Mouse (Mus musculus): Measurements from ENCODE around the gene Sh2d7. TPM values are rescaled to one million over a fixed set of nuclear protein-coding genes. Genes with fewer than 3 reads are reported as not detected.

The Sh2d7 gene
- polyA plus RNA-seq, 1 experiment from 2014 or later = not detected

DNA sequence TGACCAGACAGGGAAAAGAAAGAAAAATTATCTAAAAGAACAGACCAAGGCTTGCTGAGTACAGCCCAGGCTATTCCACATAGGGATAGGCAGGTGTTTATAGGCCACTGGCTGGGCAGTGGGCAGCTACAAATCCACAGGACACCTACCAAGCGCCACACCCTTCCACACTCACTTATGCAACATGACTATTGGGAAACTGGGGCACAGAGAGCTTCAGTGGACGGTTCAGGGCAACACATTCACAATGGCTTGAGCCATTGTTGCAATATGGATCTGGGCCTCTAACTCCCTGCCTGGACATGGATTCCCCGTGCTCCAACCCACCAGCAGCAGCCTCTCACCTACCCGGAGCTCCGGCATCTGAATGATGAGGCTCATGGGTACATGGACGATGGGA lies 10.6 kb downstream of the Sh2d7 start:
- no peaks in the 10 kb centered on the region for H3K9me3 ChIP-seq (ENCODE audit: control insufficient read depth, low read length)
- no peaks in the 10 kb centered on the region for H3K4me1 ChIP-seq (ENCODE audit: control insufficient read depth, insufficient read depth, low read length)
- 90% methylated on average over 6 of the region's 6 CpGs for WGBS
- DNase-seq (no peak), ATAC-seq (ENCODE audit: low FRiP score, low TSS enrichment) (no peak)
- no peak overlapping the region for H3K27ac ChIP-seq (replicated peaks; ENCODE audit: low read depth, low read length)
- H3K4me2 ChIP-seq (ENCODE audit: low read length) = no peak overlapping the region
- no peak overlapping the region for H3K9ac ChIP-seq (replicated peaks; ENCODE audit: low read length)
- H3K4me3 ChIP-seq (replicated peaks; ENCODE audit: low read depth, low read length) = no peak overlapping the region
- 0 out of 2 replicates have a peak, but pooled peaks cover 18% of the 10 kb centered on the region for H3K36me3 ChIP-seq (ENCODE audit: control insufficient read depth, insufficient read depth, low read length)
- H3K27me3 ChIP-seq (ENCODE audit: control insufficient read depth, insufficient read depth, low read length) = no peaks in the 10 kb centered on the region

DNA sequence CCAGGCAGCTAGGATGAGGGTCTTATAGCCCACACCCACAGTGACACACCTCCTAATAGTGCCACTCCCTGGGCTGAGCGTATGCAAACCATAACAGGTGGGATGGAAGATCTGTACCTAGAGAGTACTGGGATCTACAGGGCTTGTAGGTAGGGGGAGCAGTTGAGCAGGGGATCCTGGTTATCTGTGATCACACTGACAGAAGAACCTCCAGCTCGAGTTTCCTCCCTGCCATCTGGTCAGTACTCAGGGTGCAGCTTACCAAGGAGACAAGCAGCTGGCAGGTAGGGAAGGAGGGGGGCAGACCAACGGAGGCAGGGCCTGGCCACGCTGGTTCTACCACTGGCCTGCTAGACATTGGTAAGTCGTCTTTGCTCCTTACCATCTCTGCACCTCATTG lies 13.6 kb downstream of the Sh2d7 start:
- H3K36me3 ChIP-seq (ENCODE audit: control insufficient read depth, insufficient read depth, low read length) = 0 out of 2 replicates have a peak, but pooled peaks cover 5% of the 10 kb centered on the region
- no peak overlapping the region for H3K27ac ChIP-seq (replicated peaks; ENCODE audit: low read depth, low read length)
- H3K9me3 ChIP-seq (ENCODE audit: control insufficient read depth, low read length) = no peaks in the 10 kb centered on the region
- no peak overlapping the region for H3K4me3 ChIP-seq (replicated peaks; ENCODE audit: low read depth, low read length)
- H3K9ac ChIP-seq (replicated peaks; ENCODE audit: low read length) = no peak overlapping the region
- 26% methylated on average over 5 of the region's 5 CpGs for WGBS
- DNase-seq (no peak), ATAC-seq (ENCODE audit: low FRiP score, low TSS enrichment) (no peak)
- H3K4me2 ChIP-seq (ENCODE audit: low read length) = no peak overlapping the region
- H3K27me3 ChIP-seq (ENCODE audit: control insufficient read depth, insufficient read depth, low read length) = no peaks in the 10 kb centered on the region
- no peaks in the 10 kb centered on the region for H3K4me1 ChIP-seq (ENCODE audit: control insufficient read depth, insufficient read depth, low read length)

DNA sequence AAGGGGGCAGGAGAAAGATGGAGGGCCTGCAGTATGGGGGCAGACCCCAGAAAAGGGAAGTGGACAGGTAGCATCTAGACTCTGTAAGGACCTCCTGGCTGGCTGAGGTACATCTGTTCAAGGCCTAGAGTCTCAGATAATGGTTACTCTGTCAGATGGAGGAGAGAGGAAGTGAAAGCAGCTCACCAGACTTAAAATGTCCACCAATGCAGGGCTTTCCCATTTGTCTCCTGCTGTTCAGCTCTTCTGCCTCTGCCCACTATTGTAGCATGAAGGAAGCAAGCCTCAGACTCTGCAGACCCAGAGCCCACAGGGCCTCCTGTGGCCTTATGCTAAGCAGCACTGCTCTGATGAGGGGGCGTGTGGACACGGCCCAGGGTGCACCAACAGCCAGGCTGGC lies 16.3 kb downstream of the Sh2d7 start:
- Histone ChIP-seq H3K9ac (replicated peaks; ENCODE audit: low read length) (no peak overlapping the region), H3K4me1 (ENCODE audit: control insufficient read depth, insufficient read depth, low read length) (no peaks in the 10 kb centered on the region; the same call in 1 of the 2 replicates), H3K27ac (replicated peaks; ENCODE audit: low read depth, low read length) (no peak overlapping the region), H3K36me3 (ENCODE audit: control insufficient read depth, insufficient read depth, low read length) (no peaks in the 10 kb centered on the region), H3K27me3 (ENCODE audit: control insufficient read depth, insufficient read depth, low read length) (no peaks in the 10 kb centered on the region), H3K4me2 (ENCODE audit: low read length) (no peak overlapping the region), H3K9me3 (ENCODE audit: control insufficient read depth, low read length) (no peaks in the 10 kb centered on the region), H3K4me3 (replicated peaks; ENCODE audit: low read depth, low read length) (no peak overlapping the region)
- DNase-seq = no peak
- no peak for ATAC-seq (ENCODE audit: low FRiP score, low TSS enrichment)
- WGBS = 77% methylated on average over 2 of the region's 2 CpGs

DNA sequence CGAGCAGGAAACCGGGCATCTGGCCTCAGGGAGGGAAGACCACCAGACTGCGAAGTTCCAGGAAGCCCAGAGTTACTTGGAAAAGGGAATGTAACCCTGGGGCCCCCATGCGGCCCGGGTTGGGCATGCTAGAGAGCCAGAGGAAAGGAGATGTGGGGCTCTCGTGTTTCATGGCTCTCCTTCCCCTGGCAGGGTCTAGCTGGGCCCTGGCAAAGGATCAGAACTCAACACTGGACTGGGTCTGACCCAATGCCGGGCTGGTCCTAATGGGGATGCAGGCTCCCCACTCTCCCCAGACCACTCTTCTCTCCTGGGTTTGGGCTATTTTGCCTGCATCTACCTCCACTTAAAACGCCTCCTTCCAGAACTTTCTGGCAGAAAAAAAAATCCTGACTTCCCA lies 19.9 kb downstream of the Sh2d7 start:
- no peaks in the 10 kb centered on the region; the same call in 1 of the 2 replicates for H3K4me1 ChIP-seq (ENCODE audit: control insufficient read depth, insufficient read depth, low read length)
- no peaks in the 10 kb centered on the region for H3K27me3 ChIP-seq (ENCODE audit: control insufficient read depth, insufficient read depth, low read length)
- no peak for ATAC-seq (ENCODE audit: low FRiP score, low TSS enrichment)
- WGBS = 73% methylated on average over 8 of the region's 8 CpGs
- H3K9ac ChIP-seq (replicated peaks; ENCODE audit: low read length) = no peak overlapping the region
- H3K27ac ChIP-seq (replicated peaks; ENCODE audit: low read depth, low read length) = no peak overlapping the region
- H3K36me3 ChIP-seq (ENCODE audit: control insufficient read depth, insufficient read depth, low read length) = no peaks in the 10 kb centered on the region
- H3K4me2 ChIP-seq (ENCODE audit: low read length) = no peak overlapping the region
- no peak overlapping the region for H3K4me3 ChIP-seq (replicated peaks; ENCODE audit: low read depth, low read length)
- no peak for DNase-seq
- H3K9me3 ChIP-seq (ENCODE audit: control insufficient read depth, low read length) = no peaks in the 10 kb centered on the region

DNA sequence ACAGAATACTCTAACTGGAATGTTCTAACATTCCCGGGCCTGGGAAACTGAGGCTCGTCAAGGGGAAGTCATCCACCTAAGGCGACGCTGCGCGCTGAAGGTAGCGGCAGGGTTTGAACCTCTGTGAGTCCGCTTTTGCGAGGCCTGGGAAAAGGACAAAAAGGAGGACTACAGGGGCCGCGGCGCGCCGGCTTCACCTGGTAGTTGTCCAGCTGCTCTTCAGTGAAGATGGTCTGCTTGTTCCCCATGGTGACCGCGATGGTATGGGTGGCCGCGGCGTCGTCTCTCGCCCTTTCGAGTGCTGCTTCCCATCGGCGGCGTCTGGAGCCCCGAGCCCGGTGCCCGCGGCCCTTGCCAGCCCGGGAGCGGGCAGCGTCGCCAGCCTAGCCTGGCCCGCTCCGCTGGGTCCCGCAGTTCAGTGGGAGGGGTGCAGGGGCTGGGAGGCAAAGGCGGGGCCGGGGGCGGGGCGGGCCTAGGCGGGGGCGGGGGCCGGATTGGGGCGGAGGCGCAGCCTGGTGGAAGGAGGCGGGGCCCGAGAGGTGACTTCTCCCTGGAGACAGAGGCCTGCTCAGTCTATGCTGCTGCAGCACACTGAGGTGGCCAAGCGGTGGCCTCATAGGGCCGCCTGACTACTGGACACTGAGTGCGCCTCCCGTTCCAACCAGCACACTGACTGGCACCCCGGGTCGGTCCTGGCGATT lies 21.1 kb downstream of the Sh2d7 start, which contains the start of gene Cib2:
Cib2 (minus strand) TSS at position 448 of the 701 bp plus-strand sequence.
- 2% methylated on average over 54 of the region's 54 CpGs for WGBS

DNA sequence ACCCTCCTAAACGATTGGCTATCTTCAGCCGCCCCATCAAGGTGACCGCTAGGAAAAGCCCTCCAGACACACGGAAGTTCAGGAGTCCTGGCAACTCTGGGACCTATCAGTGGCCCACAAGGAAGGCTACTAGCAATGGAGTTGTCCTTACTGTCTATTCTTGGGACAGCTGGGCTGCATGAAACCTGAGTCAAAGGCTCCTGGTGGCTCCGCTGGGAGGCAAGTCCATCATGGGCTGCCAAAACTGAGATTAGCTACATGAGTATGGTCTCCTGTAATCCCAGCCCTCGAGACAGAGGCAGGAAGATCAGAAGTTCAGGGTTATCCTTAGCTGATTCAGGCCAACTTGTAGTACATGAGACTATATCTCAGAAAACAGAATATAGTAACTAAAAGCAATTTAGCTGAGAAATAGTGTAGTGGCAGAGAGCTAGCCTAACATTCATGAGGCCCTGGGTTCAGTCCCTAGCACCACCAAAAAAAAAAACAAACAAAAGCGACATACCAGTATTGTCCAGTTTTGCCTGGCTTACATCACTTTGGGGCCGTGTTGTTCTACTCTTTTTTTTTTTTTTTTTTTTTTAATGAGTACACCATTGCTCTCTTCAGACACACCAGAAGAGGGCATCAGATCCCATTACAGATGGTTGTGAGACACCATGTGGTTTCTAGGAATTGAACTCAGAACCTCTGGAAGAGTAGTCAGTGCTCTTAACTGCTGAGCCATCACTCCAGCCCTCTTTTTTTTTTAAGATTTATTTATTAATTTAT lies 22.2 kb downstream of the Sh2d7 start:
- Histone ChIP-seq H3K4me1 (ENCODE audit: control insufficient read depth, insufficient read depth, low read length) (no peaks in the 10 kb centered on the region; the same call in 1 of the 2 replicates), H3K36me3 (ENCODE audit: control insufficient read depth, insufficient read depth, low read length) (no peaks in the 10 kb centered on the region), H3K27me3 (ENCODE audit: control insufficient read depth, insufficient read depth, low read length) (no peaks in the 10 kb centered on the region), H3K4me3 (replicated peaks; ENCODE audit: low read depth, low read length) (no peak overlapping the region), H3K9ac (replicated peaks; ENCODE audit: low read length) (no peak overlapping the region), H3K27ac (replicated peaks; ENCODE audit: low read depth, low read length) (no peak overlapping the region), H3K4me2 (ENCODE audit: low read length) (no peak overlapping the region), H3K9me3 (ENCODE audit: control insufficient read depth, low read length) (no peaks in the 10 kb centered on the region)
- DNase-seq = no peak
- WGBS = 88% methylated on average over 8 of the region's 8 CpGs
- ATAC-seq (ENCODE audit: low FRiP score, low TSS enrichment) = no peak

More for the DNA sequence above, 21.1 kb downstream of the Sh2d7 start, which contains the start of gene Cib2:
- Histone ChIP-seq H3K36me3 (ENCODE audit: control insufficient read depth, insufficient read depth, low read length) (no peaks in the 10 kb centered on the region), H3K4me2 (ENCODE audit: low read length) (peak within 1 kb of the TSS; percentile 75), H3K27ac (replicated peaks; ENCODE audit: low read depth, low read length) (no peak within 1 kb of the TSS), H3K4me3 (replicated peaks; ENCODE audit: low read depth, low read length) (peak within 1 kb of the TSS; percentile 48), H3K4me1 (ENCODE audit: control insufficient read depth, insufficient read depth, low read length) (no peaks in the 10 kb centered on the region; the same call in 1 of the 2 replicates), H3K27me3 (ENCODE audit: control insufficient read depth, insufficient read depth, low read length) (no peaks in the 10 kb centered on the region), H3K9ac (replicated peaks; ENCODE audit: low read length) (peak within 1 kb of the TSS; percentile 65), H3K9me3 (ENCODE audit: control insufficient read depth, low read length) (no peaks in the 10 kb centered on the region)
- DNase-seq = peak; percentile 87
- peak; percentile 92 for ATAC-seq (ENCODE audit: low FRiP score, low TSS enrichment)

DNA sequence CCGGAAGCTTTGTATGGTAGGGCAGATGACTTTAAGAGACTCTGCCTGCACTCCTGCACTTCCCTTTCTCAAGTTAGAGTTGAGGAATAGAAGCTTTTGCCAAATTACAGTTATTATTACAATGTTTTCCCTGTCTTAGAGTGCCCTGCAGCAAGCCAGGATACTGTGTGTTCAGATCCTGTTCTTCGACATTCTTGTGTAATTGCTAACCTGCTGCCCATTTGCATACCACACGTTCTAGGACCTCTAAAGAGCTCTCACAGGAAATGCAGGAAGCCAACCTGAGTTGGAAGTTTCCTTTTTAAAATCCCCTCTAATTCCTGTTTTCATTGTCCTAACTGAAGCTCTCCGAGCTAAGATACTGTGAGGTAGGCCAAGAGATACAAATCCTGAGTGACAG lies 28.2 kb downstream of the Sh2d7 start:
- Histone ChIP-seq H3K9me3 (ENCODE audit: control insufficient read depth, low read length) (no peaks in the 10 kb centered on the region), H3K27me3 (ENCODE audit: control insufficient read depth, insufficient read depth, low read length) (no peaks in the 10 kb centered on the region), H3K4me1 (ENCODE audit: control insufficient read depth, insufficient read depth, low read length) (no peaks in the 10 kb centered on the region), H3K4me3 (replicated peaks; ENCODE audit: low read depth, low read length) (no peak overlapping the region), H3K9ac (replicated peaks; ENCODE audit: low read length) (no peak overlapping the region), H3K27ac (replicated peaks; ENCODE audit: low read depth, low read length) (no peak overlapping the region), H3K36me3 (ENCODE audit: control insufficient read depth, insufficient read depth, low read length) (no peaks in the 10 kb centered on the region), H3K4me2 (ENCODE audit: low read length) (no peak overlapping the region)
- ATAC-seq (ENCODE audit: low FRiP score, low TSS enrichment) (no peak), DNase-seq (no peak)
- WGBS = 65% methylated on average over 4 of the region's 4 CpGs

DNA sequence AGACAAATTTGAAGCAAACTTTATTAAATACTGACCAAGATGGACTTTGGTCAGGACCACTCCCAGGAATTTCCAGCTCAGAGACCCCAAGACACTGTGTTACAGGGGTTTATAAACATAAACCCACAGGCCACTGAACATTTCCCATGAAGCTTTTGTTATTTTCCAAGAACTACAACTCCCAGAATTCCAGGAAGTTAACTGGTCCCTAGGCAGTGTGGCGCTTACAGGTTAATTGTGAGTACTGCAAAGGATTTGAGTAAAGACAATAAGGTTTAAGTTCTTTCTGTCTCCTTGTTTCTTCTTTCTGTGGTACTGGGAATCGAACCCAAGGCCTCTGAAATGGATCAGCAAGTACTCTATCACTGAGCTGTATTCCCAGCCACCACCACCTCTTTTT lies 29.9 kb downstream of the Sh2d7 start:
- ATAC-seq (ENCODE audit: low FRiP score, low TSS enrichment) = no peak
- 39% methylated on average over 2 of the region's 2 CpGs for WGBS

More for the DNA sequence above, 29.9 kb downstream of the Sh2d7 start:
- Histone ChIP-seq H3K27ac (replicated peaks; ENCODE audit: low read depth, low read length) (no peak overlapping the region), H3K9me3 (ENCODE audit: control insufficient read depth, low read length) (no peaks in the 10 kb centered on the region), H3K4me2 (ENCODE audit: low read length) (no peak overlapping the region), H3K4me1 (ENCODE audit: control insufficient read depth, insufficient read depth, low read length) (no peaks in the 10 kb centered on the region), H3K4me3 (replicated peaks; ENCODE audit: low read depth, low read length) (no peak overlapping the region), H3K27me3 (ENCODE audit: control insufficient read depth, insufficient read depth, low read length) (no peaks in the 10 kb centered on the region), H3K36me3 (ENCODE audit: control insufficient read depth, insufficient read depth, low read length) (no peaks in the 10 kb centered on the region), H3K9ac (replicated peaks; ENCODE audit: low read length) (no peak overlapping the region)
- peak; percentile 72 for DNase-seq
